Mouse (Mus musculus) cerebellum, adult 9-11 months (tissue): Measurements from ENCODE around the gene Hook2.

Source experiments
- DNase-seq: peaks from one replicate; pipeline ENCODE4 v3.0.0; 2022

Gene Hook2

GRCm38 (mm10) chr8:84973803-84974542 lies 16.4 kb upstream of the Hook2 start:
- DNase-seq = peak; percentile 61

- no peak for DNase-seq
Observed at GRCm38 (mm10) chr8:84974543-84975142, 15.8 kb upstream of the Hook2 start.

DNA sequence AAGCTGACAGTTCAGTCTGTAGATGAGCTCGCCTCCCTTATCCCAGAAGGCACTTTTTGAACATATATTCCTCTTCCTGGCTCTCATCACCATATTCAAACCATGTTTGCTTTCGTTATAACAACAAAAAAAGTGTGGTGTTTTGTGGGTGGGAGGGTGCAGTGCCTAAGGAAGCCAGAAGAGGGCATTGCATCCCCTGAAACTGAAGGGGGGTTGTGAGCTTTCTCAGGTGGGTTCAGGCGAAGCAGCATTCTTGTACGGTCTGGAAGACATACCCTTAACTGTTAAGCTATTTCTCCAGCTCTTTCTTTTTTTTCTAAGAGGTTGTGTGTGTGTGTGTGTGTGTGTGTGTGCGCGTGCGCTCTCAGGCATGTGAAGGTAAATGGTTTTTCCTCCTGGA lies 15.0 kb upstream of the Hook2 start:
- DNase-seq = peak; percentile 68

GRCm38 (mm10) chr8:84976031-84976762 lies 14.2 kb upstream of the Hook2 start:
- DNase-seq = peak; percentile 94

DNA sequence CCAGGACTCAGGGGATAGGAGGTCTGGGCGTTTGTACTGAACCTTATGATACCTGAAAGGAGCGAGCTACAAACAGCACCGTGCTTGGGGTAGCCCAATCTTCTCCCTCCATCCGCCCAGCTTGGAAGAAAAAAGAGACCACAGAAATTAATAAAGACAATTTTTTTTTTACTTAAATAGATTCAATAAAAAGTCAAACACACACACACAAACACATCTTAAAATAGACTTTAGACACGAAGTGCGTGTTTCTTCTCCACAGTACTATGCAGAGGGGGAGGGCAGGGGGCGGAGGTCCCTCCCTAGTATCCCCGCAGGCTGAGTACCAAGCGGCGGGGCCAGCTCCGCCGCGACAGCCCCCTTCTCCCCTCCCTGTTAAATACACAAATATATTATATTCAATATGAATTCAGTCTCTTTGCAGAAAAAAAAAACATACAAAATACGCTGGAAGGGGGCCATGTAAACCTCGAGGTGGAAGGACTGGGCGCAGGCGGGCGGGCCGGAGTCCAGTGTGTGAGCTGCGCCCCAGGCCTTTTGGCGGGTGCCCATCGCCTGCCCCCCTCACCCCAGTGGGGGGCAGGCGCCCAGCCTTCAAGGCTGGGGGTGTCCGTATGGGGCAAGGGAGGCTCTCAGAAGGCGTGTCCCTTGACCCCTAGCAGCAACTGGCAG lies 13.5 kb upstream of the Hook2 start:
- DNase-seq = no peak

GRCm38 (mm10) chr8:84977435-84978247 lies 12.8 kb upstream of the Hook2 start:
- DNase-seq = peak; percentile 80

GRCm38 (mm10) chr8:84978248-84978940 lies 12.0 kb upstream of the Hook2 start, which contains the start of gene Junb:
Gene Junb, minus strand, starts transcription at chr8:84978718.
- peak; percentile 94 for DNase-seq

GRCm38 (mm10) chr8:84979599-84980421 lies 10.6 kb upstream of the Hook2 start:
- DNase-seq = peak; percentile 91

DNA sequence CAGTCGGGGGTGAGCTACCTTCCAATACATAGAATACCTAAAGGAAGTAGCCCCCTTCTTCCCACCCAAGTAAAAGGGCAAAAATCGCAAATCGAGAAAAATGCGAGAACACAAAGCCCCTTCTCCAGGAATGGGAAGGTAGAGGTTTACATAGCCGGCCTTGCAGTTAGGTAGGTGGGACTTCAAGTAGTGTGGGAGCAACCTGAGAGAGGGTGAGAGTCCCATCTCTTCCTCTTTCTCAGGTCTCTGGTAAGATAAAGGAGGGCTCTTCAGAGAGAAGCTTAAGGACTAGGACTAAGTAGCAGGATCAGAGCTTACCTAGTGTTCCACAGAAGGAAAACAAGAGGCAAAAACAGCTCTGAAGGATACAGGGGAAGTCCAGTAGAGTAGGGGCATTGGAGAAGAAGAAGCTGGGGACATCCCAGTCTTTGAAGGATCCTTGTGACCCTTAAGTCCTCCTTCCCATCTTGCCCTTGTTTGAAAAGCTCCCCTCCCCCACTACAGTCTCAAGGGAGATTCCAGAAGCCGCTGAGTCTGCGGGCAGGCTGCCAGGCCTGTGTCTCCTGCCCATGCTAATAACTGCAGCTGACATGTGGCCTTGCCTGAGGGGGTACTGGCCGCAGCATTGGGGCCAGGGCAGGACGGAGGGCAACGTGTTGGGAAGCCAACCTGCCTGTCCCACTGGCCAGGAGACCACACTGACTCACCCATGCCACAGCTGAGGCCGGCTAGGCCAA lies 9.6 kb upstream of the Hook2 start:
- peak; percentile 76 for DNase-seq

DNA sequence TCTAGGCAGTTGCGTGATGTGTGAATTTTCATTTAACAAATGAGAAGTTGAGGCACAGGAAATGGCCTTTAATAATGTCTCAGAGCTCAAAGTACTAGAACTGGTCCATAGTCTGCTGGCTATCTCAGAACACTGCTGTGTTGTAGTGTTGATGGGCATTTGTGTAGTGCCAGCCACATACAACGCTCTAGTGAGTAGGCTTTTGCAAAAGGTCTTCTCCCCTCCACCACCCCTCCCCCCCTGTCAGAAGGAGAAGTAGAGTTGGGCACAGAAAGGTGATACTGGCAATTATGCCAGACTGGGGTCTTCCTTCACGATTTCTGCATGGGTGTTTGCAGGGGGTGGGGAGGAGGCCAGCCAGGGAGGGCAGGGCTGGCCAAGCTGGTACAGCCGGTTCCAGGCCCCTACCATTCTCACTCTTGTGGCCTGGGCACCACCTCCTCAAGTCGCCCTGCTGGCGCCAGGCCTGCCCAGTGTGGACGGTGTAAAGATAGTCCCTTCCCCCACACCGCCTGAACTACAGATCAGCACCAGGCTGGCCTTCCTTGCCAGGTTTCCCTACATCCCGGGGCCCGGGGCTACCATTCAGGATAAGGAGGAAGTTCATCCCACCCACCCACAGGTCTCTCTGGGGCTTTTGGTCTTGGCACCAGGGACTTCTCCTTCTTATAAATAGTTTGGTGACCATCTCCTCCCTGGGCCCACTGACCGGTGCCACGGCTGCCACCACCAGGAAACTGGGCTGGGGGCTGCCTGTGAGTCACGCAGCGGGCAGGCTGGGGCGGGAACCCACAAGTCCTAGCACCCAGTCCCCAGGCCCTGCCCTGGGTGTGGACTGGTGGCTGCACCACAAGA lies 8.5 kb upstream of the Hook2 start:
- DNase-seq = peak; percentile 60

- DNase-seq = peak; percentile 31
Observed at GRCm38 (mm10) chr8:84982499-84983011, 7.8 kb upstream of the Hook2 start.

GRCm38 (mm10) chr8:84984294-84985048 lies 5.9 kb upstream of the Hook2 start:
- DNase-seq = peak; percentile 66

- DNase-seq = no peak
Observed at GRCm38 (mm10) chr8:84985049-84985683, 5.2 kb upstream of the Hook2 start.

- peak; percentile 95 for DNase-seq
Observed at GRCm38 (mm10) chr8:84985684-84986378, 4.6 kb upstream of the Hook2 start.

DNA sequence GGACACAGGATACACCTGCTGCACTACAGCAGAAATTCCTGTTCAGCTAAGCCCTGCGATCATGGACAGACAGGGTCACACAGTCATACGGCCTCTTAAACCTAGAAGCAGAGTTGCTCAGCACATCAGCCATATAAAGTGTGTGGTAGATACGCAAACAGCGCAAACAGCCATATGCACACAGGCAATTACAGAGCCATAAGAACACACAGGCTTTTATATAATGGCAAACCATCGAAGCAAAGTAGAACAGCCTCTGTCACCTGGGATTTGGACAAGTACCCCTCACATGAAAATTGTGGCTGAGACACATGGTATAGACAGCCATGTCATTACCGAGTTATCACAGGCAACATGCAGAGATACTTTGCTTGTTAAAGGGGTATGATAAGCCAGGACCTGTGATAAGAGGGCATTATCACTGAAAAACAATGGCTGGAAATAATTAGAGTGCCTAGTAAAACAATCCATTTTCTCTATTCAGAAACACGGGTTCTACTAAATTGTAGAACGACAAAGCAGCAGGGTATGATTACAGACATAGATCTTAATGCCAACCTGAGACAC lies 3.9 kb upstream of the Hook2 start:
- DNase-seq = no peak

GRCm38 (mm10) chr8:84987388-84987787 lies 3.0 kb upstream of the Hook2 start:
- DNase-seq = no peak

DNA sequence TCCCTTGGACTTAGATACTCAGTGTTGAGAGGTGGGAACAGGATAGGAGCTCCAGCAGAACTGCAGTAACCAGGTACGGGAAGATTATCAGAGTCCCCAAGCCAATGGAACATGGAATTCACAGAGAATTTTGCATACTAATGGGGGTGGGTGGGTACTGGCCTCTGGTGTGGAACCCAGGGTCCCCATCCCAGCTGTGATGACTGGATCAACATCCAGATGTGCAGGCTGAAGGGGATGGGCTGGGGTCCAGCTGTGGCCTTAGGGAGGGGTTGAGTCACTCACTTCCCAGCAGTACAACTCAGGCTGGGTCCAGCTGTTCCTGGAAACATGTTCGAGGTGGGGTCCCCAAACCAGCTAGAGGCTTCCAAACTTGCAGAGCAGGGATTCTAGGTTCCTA lies 2.5 kb upstream of the Hook2 start:
- peak; percentile 68 for DNase-seq
